Mouse (Mus musculus) neural tube, embryonic 12.5 days (tissue): ENCODE results near the gene Daam2. TPM values are rescaled to one million over a fixed set of nuclear protein-coding genes. Genes with fewer than 3 reads are reported as not detected.
"Not testable (repeated sequence)": the region's sequence is repeated elsewhere in the genome, so short reads cannot be mapped to it uniquely, and the experiment has no call there.

ENCODE experiments used
- ATAC-seq: fragments of 200-750 bp; cut with Nextera tagmentation; 2 replicates; pipeline ENCODE4 v1.8.0; 2017; ENCODE audit warnings: low read depth, mild to moderate bottlenecking, moderate TSS enrichment, moderate library complexity; ENCODE audit not compliant: low FRiP score
- H3K27ac ChIP-seq: fragments of 300-500 bp; sonication (generic); 2 replicates; pipeline ENCODE4 v1.5.1; 2016
- H3K27me3 ChIP-seq: fragments of 300-500 bp; sonication (generic); replicated peaks from 2 replicates; pipeline ENCODE4 v1.6.1; 2016; ENCODE audit warnings: mild to moderate bottlenecking
- H3K36me3 ChIP-seq: fragments of 300-500 bp; sonication (generic); 2 replicates; pipeline ENCODE4 v1.6.1; 2016; ENCODE audit warnings: mild to moderate bottlenecking
- H3K4me1 ChIP-seq: fragments of 300-500 bp; sonication (generic); 2 replicates; pipeline ENCODE4 v1.6.1; 2016
- H3K4me2 ChIP-seq: fragments of 300-500 bp; sonication (generic); replicated peaks from 2 replicates; pipeline ENCODE4 v1.6.1; 2016; ENCODE audit warnings: mild to moderate bottlenecking
- H3K4me3 ChIP-seq: fragments of 300-500 bp; sonication (generic); 2 replicates; pipeline ENCODE4 v1.5.1; 2016
- H3K9ac ChIP-seq: fragments of 300-500 bp; sonication (generic); 2 replicates; pipeline ENCODE4 v1.6.1; 2016; ENCODE audit warnings: mild to moderate bottlenecking
- H3K9me3 ChIP-seq: fragments of 300-500 bp; sonication (generic); 2 replicates; pipeline ENCODE4 v1.6.1; 2016; ENCODE audit warnings: mild to moderate bottlenecking
- WGBS: fragments of 180-500 bp; shearing (Covaris S2); methylation state at CpG from one replicate; pipeline ENCODE4 v1.1.7; 2016; 5-methylcytosine and 5-hydroxymethylcytosine counted together
- polyA plus RNA-seq: library from polyadenylated mRNA; unstranded; fragments of >200 nt; fragmentation: Nextera tagmentation; extraction: Ambion mirVana; gene quantifications from 2 replicates; pipeline ENCODE4 v1.2.1, GENCODE M21; 2016

Daam2 gene
- polyA plus RNA-seq, 1 experiment from 2014 or later: 6.5 TPM

DNA sequence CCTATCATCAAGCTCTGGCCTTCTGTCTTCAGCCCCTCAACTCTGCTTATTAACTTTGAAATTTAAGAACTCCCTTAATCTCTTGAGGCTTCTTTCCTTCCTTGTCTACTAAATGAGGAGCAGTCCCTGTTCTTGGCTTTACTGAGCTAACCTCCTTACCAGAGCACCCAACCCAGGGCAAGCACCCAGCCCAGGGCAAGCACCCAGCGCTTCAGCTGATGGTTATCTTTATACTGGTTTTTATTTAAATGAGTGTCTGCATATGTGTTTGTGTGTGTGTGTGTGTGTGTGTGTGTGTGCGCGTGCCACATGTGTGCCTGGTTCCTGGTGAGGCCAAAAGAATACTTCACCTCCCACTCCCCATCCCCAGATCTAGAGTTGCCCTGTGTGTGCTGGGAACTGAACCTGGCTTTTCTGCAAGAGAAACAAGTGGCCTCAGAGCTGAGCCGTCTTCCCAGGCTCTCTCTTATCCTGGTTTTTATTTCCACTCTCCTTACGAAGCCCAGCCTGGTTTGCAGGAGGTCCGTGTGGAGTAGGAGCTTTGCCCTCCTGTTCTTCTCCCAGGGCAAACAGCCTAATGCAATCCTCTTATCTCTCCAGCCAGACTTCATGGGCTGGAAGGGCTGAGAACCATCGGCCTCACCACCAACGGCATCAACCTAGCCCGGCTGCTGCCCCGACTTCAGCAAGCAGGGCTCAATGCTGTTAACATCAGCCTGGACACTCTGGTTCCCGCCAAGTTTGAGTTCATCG, 125.1 kb downstream of the Daam2 start:
- Histone ChIP-seq H3K4me1 (no peaks in the 10 kb centered on the region; the same call in 1 of the 2 replicates), H3K27me3 (no peaks in the 10 kb centered on the region), H3K9me3 (no peaks in the 10 kb centered on the region), H3K36me3 (peaks cover 17% of the 10 kb centered on the region), H3K9ac (no peak overlapping the region), H3K4me2 (no peak overlapping the region), H3K27ac (no peak overlapping the region), H3K4me3 (no peak overlapping the region)
- no peak for ATAC-seq
- 88% methylated on average over 12 of the region's 12 CpGs for WGBS

- peaks cover 17% of the 10 kb centered on the region for H3K36me3 ChIP-seq
- H3K9ac ChIP-seq, H3K27me3 ChIP-seq, H3K4me1 ChIP-seq, H3K4me3 ChIP-seq, H3K4me2 ChIP-seq, H3K9me3 ChIP-seq, ATAC-seq, H3K27ac ChIP-seq: not testable (repeated sequence)
Measured at GRCm38 (mm10) chr17:49437306-49437705, 126.8 kb downstream of the Daam2 start.

DNA sequence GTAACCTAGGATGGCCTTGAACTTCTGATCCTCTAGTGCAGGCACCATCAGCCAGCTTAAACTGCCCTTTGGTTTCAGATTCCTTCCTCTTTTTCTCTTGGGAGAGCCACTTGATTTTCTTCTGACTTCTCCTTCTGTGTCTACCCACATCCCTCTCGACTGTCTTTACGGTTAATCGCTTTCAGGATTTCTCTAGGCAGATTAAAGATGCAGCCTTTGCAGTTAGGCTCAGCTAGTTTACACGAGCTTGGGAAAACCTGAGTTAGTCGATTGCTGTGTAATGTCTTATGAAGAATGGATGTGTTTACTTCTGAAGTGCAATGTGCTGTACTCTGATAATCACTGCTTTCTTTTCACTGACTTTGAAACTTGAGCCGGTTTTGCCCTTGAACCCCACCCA, 127.5 kb downstream of the Daam2 start:
- Histone ChIP-seq H3K4me3 (no peak overlapping the region), H3K4me1 (no peaks in the 10 kb centered on the region; the same call in 1 of the 2 replicates)
- no peak for ATAC-seq

GRCm38 (mm10) chr17:49435081-49435480, 129.1 kb downstream of the Daam2 start:
- peaks cover 17% of the 10 kb centered on the region for H3K36me3 ChIP-seq
- WGBS: 93% methylated on average over 10 of the region's 10 CpGs
- H3K27me3 ChIP-seq: no peaks in the 10 kb centered on the region
- no peak overlapping the region for H3K4me2 ChIP-seq
- ATAC-seq: no peak
- H3K4me1 ChIP-seq: no peaks in the 10 kb centered on the region
- no peaks in the 10 kb centered on the region for H3K9me3 ChIP-seq
- H3K9ac ChIP-seq: no peak overlapping the region
- no peak overlapping the region for H3K4me3 ChIP-seq
- no peak overlapping the region for H3K27ac ChIP-seq

More for the DNA sequence above, 127.5 kb downstream of the Daam2 start:
- no peak overlapping the region for H3K4me2 ChIP-seq
- peaks cover 17% of the 10 kb centered on the region for H3K36me3 ChIP-seq
- H3K27ac ChIP-seq: no peak overlapping the region
- no peaks in the 10 kb centered on the region for H3K27me3 ChIP-seq
- 92% methylated on average over 6 of the region's 6 CpGs for WGBS
- no peaks in the 10 kb centered on the region for H3K9me3 ChIP-seq
- H3K9ac ChIP-seq: no peak overlapping the region

DNA sequence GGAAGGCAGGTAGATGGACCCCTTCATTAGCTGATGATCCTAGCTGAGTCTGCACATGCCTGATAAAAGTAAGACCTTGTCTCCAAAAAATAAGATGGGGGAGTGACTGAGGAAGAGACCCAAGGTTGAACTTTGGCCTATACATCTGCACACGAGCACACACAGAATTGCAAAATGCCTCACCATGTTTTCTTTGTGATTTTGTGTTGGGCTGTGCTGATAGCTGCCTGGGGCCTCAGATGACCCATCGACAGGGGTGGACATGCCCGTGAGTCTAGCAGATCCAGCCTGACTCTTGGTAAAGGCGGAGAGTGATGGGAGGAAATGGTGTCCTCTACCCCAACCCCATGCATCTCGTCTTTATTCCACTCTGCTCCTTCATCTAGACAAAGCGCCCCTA, 129.9 kb downstream of the Daam2 start:
- Histone ChIP-seq H3K4me1 (no peaks in the 10 kb centered on the region), H3K9me3 (no peaks in the 10 kb centered on the region), H3K27ac (no peak overlapping the region), H3K36me3 (peaks cover 17% of the 10 kb centered on the region), H3K4me2 (no peak overlapping the region), H3K27me3 (no peaks in the 10 kb centered on the region), H3K9ac (no peak overlapping the region), H3K4me3 (no peak overlapping the region)
- 80% methylated on average over 6 of the region's 6 CpGs for WGBS
- ATAC-seq: no peak

DNA sequence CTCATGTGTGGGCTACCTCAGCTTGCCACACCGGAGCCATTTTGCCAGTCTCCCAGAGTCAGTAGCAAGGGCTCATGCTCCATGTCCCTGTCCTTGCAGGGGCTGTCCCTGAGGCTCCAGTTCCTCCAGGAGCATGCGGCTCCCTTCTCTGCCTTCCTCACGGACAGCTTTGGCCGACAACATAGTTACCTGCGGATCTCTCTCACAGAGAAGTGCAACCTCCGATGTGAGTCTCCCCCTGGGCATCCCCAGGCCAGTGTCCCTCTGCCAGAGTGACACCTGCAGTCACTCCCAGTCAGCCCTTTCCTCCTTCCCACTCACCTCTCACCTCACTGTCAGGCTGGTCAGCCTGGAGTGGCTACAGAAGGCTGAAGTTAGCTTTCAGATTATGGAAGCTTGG, 131.1 kb downstream of the Daam2 start:
- Histone ChIP-seq H3K9me3 (no peaks in the 10 kb centered on the region), H3K36me3 (peaks cover 17% of the 10 kb centered on the region), H3K27me3 (no peaks in the 10 kb centered on the region), H3K9ac (no peak overlapping the region), H3K27ac (no peak overlapping the region), H3K4me2 (no peak overlapping the region), H3K4me3 (no peak overlapping the region), H3K4me1 (peaks cover 7% of the 10 kb centered on the region; the same call in 1 of the 2 replicates)
- 98% methylated on average over 6 of the region's 6 CpGs for WGBS
- ATAC-seq: no peak

DNA sequence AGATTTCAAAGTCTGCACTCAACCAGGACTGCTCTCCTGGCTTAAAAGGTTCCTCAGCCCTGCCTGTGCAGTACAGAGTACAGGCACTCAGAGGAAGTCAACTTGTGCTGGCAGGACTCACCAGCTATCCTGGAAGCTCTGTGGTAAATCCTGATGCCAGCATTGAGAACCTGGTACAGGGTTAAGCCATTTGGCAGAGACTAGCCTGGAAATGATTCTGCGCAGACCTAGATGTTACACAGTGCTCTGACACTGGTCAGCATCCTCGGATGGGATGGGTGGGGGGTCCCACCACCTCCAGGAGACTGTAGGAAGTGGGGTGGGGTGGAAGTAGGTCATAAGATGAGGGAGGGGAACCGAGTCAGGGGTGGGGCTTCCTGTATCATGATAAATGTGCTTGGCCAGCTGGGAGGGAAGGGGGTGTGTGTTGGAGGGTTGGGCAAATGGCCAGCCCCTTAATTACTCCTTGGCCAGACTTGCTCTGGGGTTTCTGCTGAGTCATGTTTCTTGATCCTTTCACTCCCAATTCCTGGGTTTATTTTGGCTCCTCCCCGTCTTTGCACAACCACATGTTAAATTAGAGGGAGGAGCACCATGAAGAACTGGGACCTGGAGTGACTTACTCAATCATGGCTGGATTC, 132.0 kb downstream of the Daam2 start:
- H3K27ac ChIP-seq: no peak overlapping the region
- no peak for ATAC-seq

DNA sequence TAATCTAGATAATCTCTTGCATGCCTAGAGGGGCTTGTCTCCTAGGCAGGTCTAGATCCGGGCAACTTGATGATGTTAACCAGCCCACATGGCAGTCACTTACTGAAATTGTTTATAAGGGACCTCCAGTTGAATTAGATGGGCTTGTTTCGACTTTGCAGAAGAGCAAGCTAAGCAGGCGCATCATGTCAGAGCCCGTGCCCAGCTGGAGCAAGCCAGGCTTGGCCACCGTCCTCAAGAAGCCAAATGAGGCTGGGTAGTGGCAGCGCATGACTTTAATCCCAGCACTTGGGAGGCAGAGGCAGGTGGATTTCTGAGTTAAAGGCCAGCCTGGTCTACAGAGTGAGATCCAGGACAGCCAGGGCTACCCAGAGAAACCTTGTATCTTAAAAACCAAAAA, 133.0 kb downstream of the Daam2 start:
- Histone ChIP-seq H3K27me3 (no peaks in the 10 kb centered on the region), H3K4me1 (peaks cover 7% of the 10 kb centered on the region; the same call in 1 of the 2 replicates), H3K9me3 (no peaks in the 10 kb centered on the region), H3K4me2 (no peak overlapping the region), H3K36me3 (peaks cover 14% of the 10 kb centered on the region), H3K9ac (no peak overlapping the region), H3K27ac (no peak overlapping the region), H3K4me3 (no peak overlapping the region)
- no peak for ATAC-seq
- 95% methylated on average over 6 of the region's 6 CpGs for WGBS

More for the DNA sequence above, 132.0 kb downstream of the Daam2 start:
- Histone ChIP-seq H3K9me3 (no peaks in the 10 kb centered on the region), H3K4me1 (peaks cover 7% of the 10 kb centered on the region; the same call in 1 of the 2 replicates), H3K9ac (no peak overlapping the region), H3K4me2 (no peak overlapping the region), H3K27me3 (no peaks in the 10 kb centered on the region), H3K36me3 (peaks cover 17% of the 10 kb centered on the region), H3K4me3 (no peak overlapping the region)
- 70% methylated on average over 4 of the region's 4 CpGs for WGBS

- Histone ChIP-seq H3K4me1 (peaks cover 7% of the 10 kb centered on the region; the same call in 1 of the 2 replicates), H3K9me3 (no peaks in the 10 kb centered on the region), H3K27me3 (no peaks in the 10 kb centered on the region), H3K9ac (0 out of 2 replicates have a peak overlapping the region, but pooled peaks have one; percentile 9), H3K4me3 (no peak overlapping the region), H3K27ac (no peak overlapping the region), H3K4me2 (no peak overlapping the region), H3K36me3 (peaks cover 6% of the 10 kb centered on the region)
- no peak for ATAC-seq
- WGBS: 86% methylated on average over 6 of the region's 6 CpGs
Measured at GRCm38 (mm10) chr17:49430136-49430535, 134.0 kb downstream of the Daam2 start.

- H3K9me3 ChIP-seq: no peaks in the 10 kb centered on the region
- ATAC-seq: no peak
- peaks cover 7% of the 10 kb centered on the region; the same call in 1 of the 2 replicates for H3K4me1 ChIP-seq
- no peak overlapping the region for H3K9ac ChIP-seq
- H3K4me3 ChIP-seq: no peak overlapping the region
- 0 out of 2 replicates have a peak, but pooled peaks cover 1% of the 10 kb centered on the region for H3K36me3 ChIP-seq
- H3K27ac ChIP-seq: no peak overlapping the region
- peak overlapping the region; percentile 94 for H3K4me2 ChIP-seq
- no peaks in the 10 kb centered on the region for H3K27me3 ChIP-seq
- WGBS: 92% methylated on average over 6 of the region's 6 CpGs
Measured at GRCm38 (mm10) chr17:49429471-49430129, 134.5 kb downstream of the Daam2 start.

GRCm38 (mm10) chr17:49428751-49429415, 135.3 kb downstream of the Daam2 start:
- WGBS: 66% methylated on average over 13 of the region's 13 CpGs
- peak overlapping the region; percentile 83 for H3K9ac ChIP-seq
- no peaks in the 10 kb centered on the region for H3K36me3 ChIP-seq
- ATAC-seq: no peak; the same call in 1 of the 2 replicates
- H3K9me3 ChIP-seq: no peaks in the 10 kb centered on the region
- H3K27ac ChIP-seq: no peak overlapping the region
- H3K4me1 ChIP-seq: peaks cover 7% of the 10 kb centered on the region; the same call in 1 of the 2 replicates
- H3K4me2 ChIP-seq: peak overlapping the region; percentile 94
- peak overlapping the region; percentile 69 for H3K4me3 ChIP-seq
- no peaks in the 10 kb centered on the region for H3K27me3 ChIP-seq
